Mouse (Mus musculus): Measurements from ENCODE around the gene Mag.
A peak's percentile ranks its signal among the peaks of the same experiment; 100 is the strongest.

Gene Mag

DNA sequence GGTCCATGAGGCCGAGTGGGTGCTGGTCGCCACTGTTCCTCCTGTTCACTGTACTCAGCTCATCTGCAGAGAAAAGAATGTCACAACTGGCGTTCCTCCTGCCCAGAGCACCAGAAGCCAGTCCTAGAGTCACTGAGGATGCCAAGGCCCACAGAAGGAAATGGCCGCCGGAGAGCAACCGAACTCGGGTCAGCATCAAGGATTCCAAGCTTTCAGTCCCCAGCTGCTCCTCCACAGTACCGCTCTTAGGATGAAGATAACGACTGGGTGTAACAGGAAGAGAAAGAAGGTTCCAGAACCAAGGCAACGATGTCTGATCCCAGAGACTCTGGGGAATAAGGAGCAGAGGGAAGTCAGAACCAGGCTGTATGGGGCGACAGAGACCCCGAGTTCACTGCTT, 53.2 kb downstream of the Mag start, which contains the start of gene Ffar1:
Gene Ffar1, minus strand, starts transcription at position 101 of the 400 bp plus-strand sequence.
- DNase-seq: no peak

GRCm38 (mm10) chr7:30859635-30860402, 54.9 kb downstream of the Mag start:
- DNase-seq: peak; percentile 54

GRCm38 (mm10) chr7:30859290-30859634, 55.4 kb downstream of the Mag start:
- peak; percentile 66 for DNase-seq

- DNase-seq: no peak
Measured at GRCm38 (mm10) chr7:30857746-30858145, 56.9 kb downstream of the Mag start.

DNA sequence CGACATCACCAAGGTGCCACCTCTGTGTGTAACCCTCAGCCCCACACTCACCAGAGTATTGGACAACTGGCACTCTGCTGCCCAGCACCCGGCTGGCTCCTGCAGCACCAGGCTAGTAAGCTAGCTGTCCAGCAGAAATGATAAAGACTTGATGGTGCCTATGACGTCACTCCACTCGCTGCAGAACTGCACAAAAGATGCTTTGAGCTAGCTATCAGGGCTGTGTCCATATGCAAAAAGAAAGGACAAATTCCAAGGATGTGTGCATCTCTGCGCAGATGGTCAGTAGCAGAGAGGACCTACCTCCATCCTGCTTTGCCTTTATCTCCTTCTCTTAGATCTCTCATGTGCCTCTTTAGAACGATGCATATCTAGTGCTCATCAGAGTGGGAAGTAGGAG, 58.6 kb downstream of the Mag start, which contains the start of gene Ffar3:
Gene Ffar3, minus strand, starts transcription at position 101 of the 400 bp plus-strand sequence.
- DNase-seq: no peak

DNA sequence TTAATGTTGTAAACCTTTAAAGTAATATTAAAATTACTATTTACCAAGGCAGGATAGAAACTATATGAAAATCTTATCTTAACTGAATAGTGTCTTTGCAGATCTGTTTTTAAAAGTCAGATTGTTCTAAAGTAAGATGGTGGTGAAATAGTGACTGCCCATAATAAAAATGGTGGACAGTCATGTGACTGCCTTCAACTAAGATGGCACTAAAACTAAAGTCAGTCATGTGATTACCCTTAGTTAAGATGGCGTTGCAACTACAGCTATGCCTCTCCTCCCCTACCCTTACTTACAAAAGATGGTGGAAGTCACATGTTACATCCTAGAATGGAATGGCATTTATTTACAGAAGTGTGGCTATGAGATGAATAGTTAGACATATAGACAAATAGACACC, 63.3 kb downstream of the Mag start:
- no peak for DNase-seq

Measured in thymus, postnatal 25 days (tissue).